Mouse (Mus musculus): ENCODE results near the gene Rnf217. TPM values are rescaled to one million over a fixed set of nuclear protein-coding genes. Genes with fewer than 3 reads are reported as not detected.

Rnf217 gene
- polyA plus RNA-seq, 1 experiment from 2014 or later: 0.77 TPM

GRCm38 (mm10) chr10:31544149-31544942, 64.6 kb downstream of the Rnf217 start:
- no peak overlapping the region for H3K27ac ChIP-seq
- H3K27me3 ChIP-seq (ENCODE audit: poor library complexity, severe bottlenecking): no peaks in the 10 kb centered on the region
- no peaks in the 10 kb centered on the region for H3K4me1 ChIP-seq
- H3K9me3 ChIP-seq: no peaks in the 10 kb centered on the region; the same call in 1 of the 2 replicates
- no peak for DNase-seq (ENCODE audit: extremely low spot score, low spot score)
- H3K4me3 ChIP-seq: no peak overlapping the region
- WGBS: 88% methylated on average over 6 of the region's 6 CpGs
- no peaks in the 10 kb centered on the region for H3K36me3 ChIP-seq (replicated peaks)

GRCm38 (mm10) chr10:31540518-31540917, 68.5 kb downstream of the Rnf217 start:
- DNase-seq (ENCODE audit: extremely low spot score, low spot score): no peak
- no peaks in the 10 kb centered on the region for H3K4me1 ChIP-seq
- no peaks in the 10 kb centered on the region for H3K36me3 ChIP-seq (replicated peaks)
- WGBS: 95% methylated on average over 4 of the region's 4 CpGs
- H3K4me3 ChIP-seq: no peak overlapping the region
- no peaks in the 10 kb centered on the region for H3K9me3 ChIP-seq
- H3K27ac ChIP-seq: no peak overlapping the region
- H3K27me3 ChIP-seq (ENCODE audit: poor library complexity, severe bottlenecking): no peaks in the 10 kb centered on the region

GRCm38 (mm10) chr10:31539351-31539750, 69.6 kb downstream of the Rnf217 start:
- Histone ChIP-seq H3K27ac (no peak overlapping the region), H3K27me3 (ENCODE audit: poor library complexity, severe bottlenecking) (no peaks in the 10 kb centered on the region), H3K4me1 (no peaks in the 10 kb centered on the region), H3K36me3 (replicated peaks) (peaks cover 1% of the 10 kb centered on the region; the same call in 1 of the 2 replicates), H3K4me3 (no peak overlapping the region), H3K9me3 (no peaks in the 10 kb centered on the region)
- 92% methylated on average over 2 of the region's 2 CpGs for WGBS
- DNase-seq (ENCODE audit: extremely low spot score, low spot score): no peak

GRCm38 (mm10) chr10:31538721-31539120, 70.3 kb downstream of the Rnf217 start:
- Histone ChIP-seq H3K27ac (no peak overlapping the region), H3K9me3 (no peaks in the 10 kb centered on the region), H3K27me3 (ENCODE audit: poor library complexity, severe bottlenecking) (no peaks in the 10 kb centered on the region), H3K4me1 (no peaks in the 10 kb centered on the region), H3K36me3 (replicated peaks) (peaks cover 2% of the 10 kb centered on the region; the same call in 1 of the 2 replicates), H3K4me3 (no peak overlapping the region)
- no peak for DNase-seq (ENCODE audit: extremely low spot score, low spot score)
- WGBS: 84% methylated on average over 3 of the region's 3 CpGs

- Histone ChIP-seq H3K36me3 (replicated peaks) (peaks cover 2% of the 10 kb centered on the region; the same call in 1 of the 2 replicates), H3K27ac (no peak overlapping the region), H3K27me3 (ENCODE audit: poor library complexity, severe bottlenecking) (no peaks in the 10 kb centered on the region), H3K9me3 (no peaks in the 10 kb centered on the region), H3K4me3 (no peak overlapping the region), H3K4me1 (no peaks in the 10 kb centered on the region)
- WGBS: 92% methylated on average over 2 of the region's 2 CpGs
- no peak for DNase-seq (ENCODE audit: extremely low spot score, low spot score)
These were observed 70.7 kb downstream of the Rnf217 start for GRCm38 (mm10) chr10:31538243-31538642.

- H3K36me3 ChIP-seq (replicated peaks): peaks cover 2% of the 10 kb centered on the region; the same call in 1 of the 2 replicates
- WGBS: 76% methylated on average over 3 of the region's 3 CpGs
- H3K27ac ChIP-seq: no peak overlapping the region
- no peaks in the 10 kb centered on the region for H3K9me3 ChIP-seq
- H3K4me1 ChIP-seq: no peaks in the 10 kb centered on the region
- no peak for DNase-seq (ENCODE audit: extremely low spot score, low spot score)
- H3K4me3 ChIP-seq: no peak overlapping the region
- no peaks in the 10 kb centered on the region for H3K27me3 ChIP-seq (ENCODE audit: poor library complexity, severe bottlenecking)
These were observed 71.8 kb downstream of the Rnf217 start for GRCm38 (mm10) chr10:31537213-31537612.

- Histone ChIP-seq H3K9me3 (no peaks in the 10 kb centered on the region), H3K36me3 (replicated peaks) (peaks cover 2% of the 10 kb centered on the region; the same call in 1 of the 2 replicates), H3K27me3 (ENCODE audit: poor library complexity, severe bottlenecking) (no peaks in the 10 kb centered on the region), H3K4me3 (no peak overlapping the region), H3K4me1 (no peaks in the 10 kb centered on the region), H3K27ac (no peak overlapping the region)
- DNase-seq (ENCODE audit: extremely low spot score, low spot score): no peak
- 95% methylated on average over 2 of the region's 2 CpGs for WGBS
These were observed 73.9 kb downstream of the Rnf217 start for GRCm38 (mm10) chr10:31535046-31535445.

- H3K36me3 ChIP-seq (replicated peaks): peaks cover 2% of the 10 kb centered on the region; the same call in 1 of the 2 replicates
These were observed 75.6 kb downstream of the Rnf217 start for GRCm38 (mm10) chr10:31533270-31533826.

GRCm38 (mm10) chr10:31532782-31533181, 76.2 kb downstream of the Rnf217 start:
- H3K27me3 ChIP-seq (ENCODE audit: poor library complexity, severe bottlenecking): no peaks in the 10 kb centered on the region
- no peak overlapping the region for H3K4me3 ChIP-seq
- no peak overlapping the region for H3K27ac ChIP-seq
- peaks cover 2% of the 10 kb centered on the region; the same call in 1 of the 2 replicates for H3K36me3 ChIP-seq (replicated peaks)
- H3K9me3 ChIP-seq: no peaks in the 10 kb centered on the region
- DNase-seq (ENCODE audit: extremely low spot score, low spot score): no peak
- 94% methylated on average over 2 of the region's 2 CpGs for WGBS
- H3K4me1 ChIP-seq: peaks cover 13% of the 10 kb centered on the region

More at GRCm38 (mm10) chr10:31533270-31533826, 75.6 kb downstream of the Rnf217 start:
- WGBS: 88% methylated on average over 6 of the region's 6 CpGs
- Histone ChIP-seq H3K9me3 (no peaks in the 10 kb centered on the region), H3K27ac (no peak overlapping the region), H3K27me3 (ENCODE audit: poor library complexity, severe bottlenecking) (no peaks in the 10 kb centered on the region), H3K4me3 (no peak overlapping the region), H3K4me1 (peaks cover 9% of the 10 kb centered on the region)
- no peak for DNase-seq (ENCODE audit: extremely low spot score, low spot score)

GRCm38 (mm10) chr10:31528297-31528984, 80.5 kb downstream of the Rnf217 start:
- 40% methylated on average over 6 of the region's 6 CpGs for WGBS
- peaks cover 13% of the 10 kb centered on the region for H3K4me1 ChIP-seq
- H3K27me3 ChIP-seq (ENCODE audit: poor library complexity, severe bottlenecking): no peaks in the 10 kb centered on the region
- no peaks in the 10 kb centered on the region for H3K9me3 ChIP-seq
- DNase-seq (ENCODE audit: extremely low spot score, low spot score): no peak
- no peak overlapping the region for H3K4me3 ChIP-seq
- no peaks in the 10 kb centered on the region for H3K36me3 ChIP-seq (replicated peaks)
- H3K27ac ChIP-seq: no peak overlapping the region

GRCm38 (mm10) chr10:31525705-31526104, 83.3 kb downstream of the Rnf217 start:
- WGBS: 88% methylated on average over 3 of the region's 3 CpGs
- DNase-seq (ENCODE audit: extremely low spot score, low spot score): no peak
- Histone ChIP-seq H3K27ac (no peak overlapping the region), H3K4me3 (no peak overlapping the region), H3K36me3 (replicated peaks) (no peaks in the 10 kb centered on the region), H3K9me3 (no peaks in the 10 kb centered on the region), H3K27me3 (ENCODE audit: poor library complexity, severe bottlenecking) (no peaks in the 10 kb centered on the region), H3K4me1 (peaks cover 13% of the 10 kb centered on the region)

- 0 out of 2 replicates have a peak, but pooled peaks cover 2% of the 10 kb centered on the region for H3K36me3 ChIP-seq (replicated peaks)
- H3K4me3 ChIP-seq: no peak overlapping the region
- WGBS: 66% methylated on average over 1 of the region's 1 CpGs
- no peak overlapping the region for H3K27ac ChIP-seq
- DNase-seq (ENCODE audit: extremely low spot score, low spot score): no peak
- H3K9me3 ChIP-seq: no peaks in the 10 kb centered on the region
- no peaks in the 10 kb centered on the region for H3K27me3 ChIP-seq (ENCODE audit: poor library complexity, severe bottlenecking)
- H3K4me1 ChIP-seq: no peaks in the 10 kb centered on the region
These were observed 89.6 kb downstream of the Rnf217 start for GRCm38 (mm10) chr10:31519420-31519819.

- Histone ChIP-seq H3K9me3 (no peaks in the 10 kb centered on the region), H3K4me3 (no peak overlapping the region), H3K27me3 (ENCODE audit: poor library complexity, severe bottlenecking) (no peaks in the 10 kb centered on the region), H3K4me1 (no peaks in the 10 kb centered on the region), H3K27ac (no peak overlapping the region), H3K36me3 (replicated peaks) (0 out of 2 replicates have a peak, but pooled peaks cover 2% of the 10 kb centered on the region)
- DNase-seq (ENCODE audit: extremely low spot score, low spot score): no peak
- WGBS: 96% methylated on average over 4 of the region's 4 CpGs
These were observed 90.8 kb downstream of the Rnf217 start for GRCm38 (mm10) chr10:31518210-31518609.
